Mouse (Mus musculus) myocyte (in vitro differentiated cells): ENCODE data around the gene Ptpn1. TPM values are rescaled to one million over a fixed set of nuclear protein-coding genes. Genes with fewer than 3 reads are reported as not detected.

Experiments
- H3K27me3 ChIP-seq: one replicate; pipeline ENCODE4 v1.6.1; 2011; ENCODE audit not compliant: control insufficient read depth, insufficient read depth, insufficient read length
- H3K36me3 ChIP-seq: one replicate; pipeline ENCODE4 v1.6.1; 2011; ENCODE audit not compliant: control insufficient read depth, insufficient read depth
- H3K4me2 ChIP-seq: one replicate; pipeline ENCODE4 v1.6.1; 2011; ENCODE audit warnings: low read depth, control low read depth
- H3K4me3 ChIP-seq: one replicate; pipeline ENCODE4 v1.5.1; 2011; ENCODE audit warnings: mild to moderate bottlenecking, control low read depth, moderate library complexity
- H3K79me2 ChIP-seq: one replicate; pipeline ENCODE4 v1.6.1; 2011; ENCODE audit not compliant: control insufficient read depth, insufficient read depth
- H3ac ChIP-seq: one replicate; pipeline ENCODE4 v1.6.1; 2011; ENCODE audit not compliant: control insufficient read depth, insufficient read length
- CEBPB ChIP-seq: IDR thresholded peaks from 2 replicates; pipeline ENCODE4 v1.6.1; 2011; ENCODE audit warnings: mild to moderate bottlenecking, moderate library complexity; ENCODE audit not compliant: poor library complexity, insufficient read depth, severe bottlenecking
- E2F4 ChIP-seq: IDR thresholded peaks from one replicate; pipeline ENCODE4 v1.6.1; 2011; ENCODE audit warnings: mild to moderate bottlenecking, control low read depth, moderate library complexity; ENCODE audit not compliant: insufficient read depth
- MAX ChIP-seq: IDR thresholded peaks from one replicate; pipeline ENCODE4 v1.6.1; 2011; ENCODE audit warnings: low read depth, mild to moderate bottlenecking, control low read depth
- MYOD1 ChIP-seq, 3 experiments: IDR thresholded peaks; one replicate each; pipeline ENCODE4 v1.6.1; 2011; ENCODE audit warnings: control low read depth in 2 of 3, low read depth in 2 of 3, mild to moderate bottlenecking in 2 of 3, moderate library complexity in 1 of 3; ENCODE audit not compliant: insufficient read length in 2 of 3, control insufficient read depth in 1 of 3
- MYOG ChIP-seq, 3 experiments: IDR thresholded peaks; one replicate each; pipeline ENCODE4 v1.6.1; 2011; ENCODE audit warnings: control low read depth in 2 of 3, low read depth in 2 of 3, mild to moderate bottlenecking in 2 of 3; ENCODE audit not compliant: insufficient read length in 2 of 3, control insufficient read depth in 1 of 3, insufficient read depth in 1 of 3
- POLR2A ChIP-seq: IDR thresholded peaks from one replicate; pipeline ENCODE4 v1.6.1; 2011; ENCODE audit warnings: low read depth, mild to moderate bottlenecking, control low read depth, moderate library complexity; ENCODE audit not compliant: insufficient read length
- POLR2AphosphoS2 ChIP-seq: IDR thresholded peaks from one replicate; pipeline ENCODE4 v1.6.1; 2011; ENCODE audit warnings: low read depth, control low read depth; ENCODE audit not compliant: insufficient read length
- REST ChIP-seq: IDR thresholded peaks from one replicate; pipeline ENCODE4 v1.6.1; 2011; ENCODE audit warnings: mild to moderate bottlenecking, control low read depth, moderate library complexity; ENCODE audit not compliant: insufficient read depth, insufficient read length
- SRF ChIP-seq: IDR thresholded peaks from one replicate; pipeline ENCODE4 v1.6.1; 2011; ENCODE audit warnings: low read depth; ENCODE audit not compliant: control insufficient read depth, insufficient read length
- TCF12 ChIP-seq: IDR thresholded peaks from one replicate; pipeline ENCODE4 v1.6.1; 2011; ENCODE audit warnings: mild to moderate bottlenecking, control low read depth; ENCODE audit not compliant: poor library complexity, insufficient read depth, severe bottlenecking
- TCF3 ChIP-seq: IDR thresholded peaks from one replicate; pipeline ENCODE4 v1.6.1; 2011; ENCODE audit warnings: low read depth, control low read depth; ENCODE audit not compliant: insufficient read length
- USF1 ChIP-seq: IDR thresholded peaks from one replicate; pipeline ENCODE4 v1.6.1; 2011; ENCODE audit warnings: low read depth, mild to moderate bottlenecking, control low read depth, moderate library complexity
- polyA plus RNA-seq: library from polyadenylated mRNA; unstranded; fragments of >200 nt; fragmentation: generic; extraction: Trizol; gene quantifications from one replicate; pipeline ENCODE4 v1.2.1, GENCODE M21; 2012; ENCODE audit warnings: missing spikeins

Gene Ptpn1
- polyA plus RNA-seq, 1 experiment = 45.0 TPM

GRCm38 (mm10) chr2:167964320-167964719, 32.5 kb downstream of the Ptpn1 start:
- TF ChIP-seq CEBPB (no peak), MYOD1 (IDR thresholded peaks at IDR 0.05; ENCODE audit: control insufficient read depth in 1 of 3, insufficient read length in 2 of 3, low read depth in 2 of 3) (peak in 1 of 3 experiments; percentile 23)
- H3K79me2 ChIP-seq = peaks cover 31% of the 10 kb centered on the region
- no peaks in the 10 kb centered on the region for H3K27me3 ChIP-seq
- H3K4me2 ChIP-seq = no peak overlapping the region
- H3K4me3 ChIP-seq = no peak overlapping the region
- H3K36me3 ChIP-seq = peaks cover 19% of the 10 kb centered on the region
- no peak overlapping the region for H3ac ChIP-seq

GRCm38 (mm10) chr2:167965911-167966310, 34.1 kb downstream of the Ptpn1 start:
- peaks cover 19% of the 10 kb centered on the region for H3K36me3 ChIP-seq
- no peak overlapping the region for H3K4me2 ChIP-seq
- H3K4me3 ChIP-seq = no peak overlapping the region
- TF ChIP-seq POLR2AphosphoS2 (no peak), CEBPB (no peak), USF1 (no peak), MYOD1 (IDR thresholded peaks at IDR 0.05; ENCODE audit: control insufficient read depth in 1 of 3, insufficient read length in 2 of 3, low read depth in 2 of 3) (no peak), MAX (no peak), MYOG (IDR thresholded peaks at IDR 0.05; ENCODE audit: control insufficient read depth in 1 of 3, insufficient read depth in 1 of 3, insufficient read length in 2 of 3, low read depth in 2 of 3) (no peak), E2F4 (no peak), REST (no peak), POLR2A (no peak), TCF12 (no peak), SRF (no peak), TCF3 (no peak)
- H3ac ChIP-seq = no peak overlapping the region
- no peaks in the 10 kb centered on the region for H3K27me3 ChIP-seq
- H3K79me2 ChIP-seq = peaks cover 19% of the 10 kb centered on the region

- no peak overlapping the region for H3ac ChIP-seq
- no peak overlapping the region for H3K4me3 ChIP-seq
- no peak overlapping the region for H3K4me2 ChIP-seq
- TF ChIP-seq USF1 = no peak
- no peak for TF ChIP-seq MAX
- TF ChIP-seq CEBPB = no peak
- no peak for TF ChIP-seq POLR2A
- TF ChIP-seq REST = no peak
- no peak for TF ChIP-seq TCF3
- TF ChIP-seq TCF12 = no peak
- no peak for TF ChIP-seq POLR2AphosphoS2
- TF ChIP-seq SRF = no peak
- no peak for TF ChIP-seq E2F4
- no peak for TF ChIP-seq MYOG (IDR thresholded peaks at IDR 0.05; ENCODE audit: control insufficient read depth in 1 of 3, insufficient read depth in 1 of 3, insufficient read length in 2 of 3, low read depth in 2 of 3)
- H3K36me3 ChIP-seq = peaks cover 19% of the 10 kb centered on the region
- no peaks in the 10 kb centered on the region for H3K27me3 ChIP-seq
- H3K79me2 ChIP-seq = no peaks in the 10 kb centered on the region
These were observed 36.6 kb downstream of the Ptpn1 start for GRCm38 (mm10) chr2:167968504-167968903.

- peaks cover 21% of the 10 kb centered on the region for H3K36me3 ChIP-seq
- no peak overlapping the region for H3ac ChIP-seq
- H3K4me3 ChIP-seq = no peak overlapping the region
- no peaks in the 10 kb centered on the region for H3K27me3 ChIP-seq
- H3K4me2 ChIP-seq = no peak overlapping the region
- no peaks in the 10 kb centered on the region for H3K79me2 ChIP-seq
- TF ChIP-seq MYOD1 (IDR thresholded peaks at IDR 0.05; ENCODE audit: control insufficient read depth in 1 of 3, insufficient read length in 2 of 3, low read depth in 2 of 3) (no peak), TCF12 (no peak), CEBPB (no peak), REST (no peak), POLR2AphosphoS2 (no peak), MYOG (IDR thresholded peaks at IDR 0.05; ENCODE audit: control insufficient read depth in 1 of 3, insufficient read depth in 1 of 3, insufficient read length in 2 of 3, low read depth in 2 of 3) (no peak), USF1 (no peak), E2F4 (no peak), POLR2A (no peak), SRF (no peak)
These were observed 38.1 kb downstream of the Ptpn1 start for GRCm38 (mm10) chr2:167969851-167970541.

- TF ChIP-seq TCF12 (no peak), REST (no peak), MAX (no peak), SRF (no peak), TCF3 (no peak), MYOG (IDR thresholded peaks at IDR 0.05; ENCODE audit: control insufficient read depth in 1 of 3, insufficient read depth in 1 of 3, insufficient read length in 2 of 3, low read depth in 2 of 3) (no peak), MYOD1 (IDR thresholded peaks at IDR 0.05; ENCODE audit: control insufficient read depth in 1 of 3, insufficient read length in 2 of 3, low read depth in 2 of 3) (no peak), E2F4 (no peak), USF1 (no peak), CEBPB (no peak), POLR2A (no peak), POLR2AphosphoS2 (no peak)
- Histone ChIP-seq H3K27me3 (no peaks in the 10 kb centered on the region), H3K4me2 (no peak overlapping the region), H3K79me2 (no peaks in the 10 kb centered on the region), H3K4me3 (no peak overlapping the region), H3K36me3 (peaks cover 7% of the 10 kb centered on the region), H3ac (no peak overlapping the region)
These were observed 40.3 kb downstream of the Ptpn1 start for GRCm38 (mm10) chr2:167972146-167972545.
